Mouse (Mus musculus): ENCODE results near the gene Gpam.

Gpam gene

GRCm38 (mm10) chr19:55057483-55057882, 69.6 kb downstream of the Gpam start:
- no peak for DNase-seq

GRCm38 (mm10) chr19:55055634-55056269, 71.3 kb downstream of the Gpam start:
- no peak for DNase-seq

- DNase-seq: no peak
These were observed 73.9 kb downstream of the Gpam start for GRCm38 (mm10) chr19:55053163-55053562.

DNA sequence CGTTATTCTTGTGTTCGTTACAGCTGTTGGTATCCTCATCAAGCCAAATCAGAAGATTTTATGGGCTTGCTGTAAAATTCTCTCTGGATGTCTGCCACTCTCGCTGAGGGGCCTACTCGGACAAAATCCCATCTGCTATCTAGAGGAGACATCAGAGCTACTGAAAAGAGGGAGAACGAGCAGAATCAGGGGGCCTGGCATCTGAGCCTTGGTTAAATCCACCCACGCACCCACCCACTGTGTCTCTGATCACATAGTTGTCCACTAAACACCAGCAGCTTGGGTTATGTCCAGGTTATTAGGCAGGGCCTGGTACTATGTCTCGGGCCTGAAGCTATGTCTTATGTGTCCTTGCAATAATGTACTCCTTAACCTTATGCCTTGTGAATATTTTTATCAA, 89.6 kb downstream of the Gpam start:
- DNase-seq: no peak

GRCm38 (mm10) chr19:55018872-55019271, 108.2 kb downstream of the Gpam start:
- DNase-seq: no peak
